Mouse (Mus musculus): Measurements from ENCODE around the gene Sft2d2.

GRCm38 (mm10) chr1:165133858-165134257 is 60.4 kb downstream of the Sft2d2 start:
- TF ChIP-seq EP300 (IDR thresholded peaks at IDR 0.05; ENCODE audit: low read length) (no peak), CTCF (conservative IDR thresholded peaks at IDR 0.05 in 1 of 2, IDR thresholded peaks at IDR 0.05 in 1 of 2; ENCODE audit: low read depth in 2 of 2, low read length in 2 of 2) (no peak), POLR2A (IDR thresholded peaks at IDR 0.05; ENCODE audit: low read depth, low read length) (no peak), MAX (IDR thresholded peaks at IDR 0.05; ENCODE audit: low read length) (no peak), ZKSCAN1 (IDR thresholded peaks at IDR 0.05; ENCODE audit: borderline replicate concordance, low read depth, low read length) (no peak), TBP (conservative IDR thresholded peaks at IDR 0.05; ENCODE audit: low read depth, low read length) (no peak), BHLHE40 (IDR thresholded peaks at IDR 0.05; ENCODE audit: low read depth, low read length) (no peak)
